Mouse (Mus musculus) liver, postnatal 0 days (tissue): ENCODE measurements around the gene Gabpb2. TPM values are rescaled to one million over a fixed set of nuclear protein-coding genes. Genes with fewer than 3 reads are reported as not detected.
A peak's percentile ranks its signal among the peaks of the same experiment; 100 is the strongest.

ENCODE experiments used
- ATAC-seq: fragments of 200-750 bp; cut with Nextera tagmentation; 2 replicates; pipeline ENCODE4 v1.8.0; 2017; ENCODE audit warnings: mild to moderate bottlenecking, moderate library complexity
- DNase-seq: peaks from one replicate; pipeline ENCODE4 v3.0.0-alpha.2; 2016
- H3K27ac ChIP-seq: fragments of 300-500 bp; sonication (generic); 2 replicates; pipeline ENCODE4 v1.5.1; 2014; ENCODE audit warnings: antibody characterized with exemption, moderate library complexity, mild to moderate bottlenecking, low read depth
- H3K27me3 ChIP-seq: fragments of 300-500 bp; sonication (generic); 2 replicates; pipeline ENCODE4 v1.6.1; 2014; ENCODE audit warnings: low read length, control low read depth, mixed read lengths; ENCODE audit not compliant: insufficient read depth
- H3K36me3 ChIP-seq: fragments of 300-500 bp; sonication (generic); replicated peaks from 2 replicates; pipeline ENCODE4 v1.6.1; 2014; ENCODE audit warnings: mild to moderate bottlenecking, control low read depth, low read length, moderate library complexity, mixed read lengths; ENCODE audit not compliant: insufficient read depth
- H3K4me1 ChIP-seq: fragments of 300-500 bp; sonication (generic); 2 replicates; pipeline ENCODE4 v1.6.1; 2014; ENCODE audit warnings: antibody characterized with exemption, mild to moderate bottlenecking, control low read depth; ENCODE audit not compliant: insufficient read depth
- H3K4me2 ChIP-seq: fragments of 300-500 bp; sonication (generic); 2 replicates; pipeline ENCODE4 v1.6.1; 2014; ENCODE audit warnings: low read depth, mild to moderate bottlenecking, low read length, moderate library complexity, mixed read lengths
- H3K4me3 ChIP-seq: fragments of 300-500 bp; sonication (generic); 2 replicates; pipeline ENCODE4 v1.5.1; 2014; ENCODE audit warnings: low read depth, low read length
- H3K9ac ChIP-seq: fragments of 300-500 bp; sonication (generic); replicated peaks from 2 replicates; pipeline ENCODE4 v1.6.1; 2014; ENCODE audit warnings: mild to moderate bottlenecking, moderate library complexity
- H3K9me3 ChIP-seq: fragments of 300-500 bp; sonication (generic); 2 replicates; pipeline ENCODE4 v1.6.1; 2016; ENCODE audit warnings: mild to moderate bottlenecking, control low read depth, low read length, mixed read lengths
- CTCF ChIP-seq: sonication (generic); IDR thresholded peaks from 2 replicates; pipeline ENCODE4 v1.5.1; 2016; ENCODE audit warnings: antibody characterized with exemption, low read depth
- EP300 ChIP-seq: IDR thresholded peaks from 2 replicates; pipeline ENCODE4 v1.6.1; 2016; ENCODE audit warnings: antibody characterized with exemption, low read depth, mild to moderate bottlenecking
- WGBS: fragments of 180-500 bp; shearing (Covaris S2); extraction: QIAGEN DNeasy Blood & Tissue Kit; methylation state at CpG from one replicate; pipeline ENCODE4 v1.1.7; 2014; ENCODE audit not compliant: insufficient replicate concordance; 5-methylcytosine and 5-hydroxymethylcytosine counted together
- polyA plus RNA-seq: library from polyadenylated mRNA; unstranded; fragments of >200 nt; fragmentation: Nextera tagmentation; extraction: Ambion mirVana; gene quantifications from 2 replicates; pipeline ENCODE4 v1.2.1, GENCODE M21; 2015

Gabpb2 gene
- polyA plus RNA-seq, 1 experiment from 2014 or later, result 3.9 TPM

- no peak overlapping the region for H3K27ac ChIP-seq
- H3K4me1 ChIP-seq, result peaks cover 8% of the 10 kb centered on the region; the same call in 1 of the 2 replicates
- TF ChIP-seq EP300 (no peak), CTCF (no peak)
- no peaks in the 10 kb centered on the region for H3K9me3 ChIP-seq
- ATAC-seq (no peak), DNase-seq (no peak)
- no peak overlapping the region for H3K9ac ChIP-seq
- H3K4me2 ChIP-seq, result no peak overlapping the region
- no peak overlapping the region for H3K4me3 ChIP-seq
- H3K27me3 ChIP-seq, result peaks cover 32% of the 10 kb centered on the region
- WGBS, result 74% methylated on average over 5 of the region's 5 CpGs
- no peaks in the 10 kb centered on the region for H3K36me3 ChIP-seq
These were observed 53.5 kb downstream of the Gabpb2 start for GRCm38 (mm10) chr3:95164256-95164550.

DNA sequence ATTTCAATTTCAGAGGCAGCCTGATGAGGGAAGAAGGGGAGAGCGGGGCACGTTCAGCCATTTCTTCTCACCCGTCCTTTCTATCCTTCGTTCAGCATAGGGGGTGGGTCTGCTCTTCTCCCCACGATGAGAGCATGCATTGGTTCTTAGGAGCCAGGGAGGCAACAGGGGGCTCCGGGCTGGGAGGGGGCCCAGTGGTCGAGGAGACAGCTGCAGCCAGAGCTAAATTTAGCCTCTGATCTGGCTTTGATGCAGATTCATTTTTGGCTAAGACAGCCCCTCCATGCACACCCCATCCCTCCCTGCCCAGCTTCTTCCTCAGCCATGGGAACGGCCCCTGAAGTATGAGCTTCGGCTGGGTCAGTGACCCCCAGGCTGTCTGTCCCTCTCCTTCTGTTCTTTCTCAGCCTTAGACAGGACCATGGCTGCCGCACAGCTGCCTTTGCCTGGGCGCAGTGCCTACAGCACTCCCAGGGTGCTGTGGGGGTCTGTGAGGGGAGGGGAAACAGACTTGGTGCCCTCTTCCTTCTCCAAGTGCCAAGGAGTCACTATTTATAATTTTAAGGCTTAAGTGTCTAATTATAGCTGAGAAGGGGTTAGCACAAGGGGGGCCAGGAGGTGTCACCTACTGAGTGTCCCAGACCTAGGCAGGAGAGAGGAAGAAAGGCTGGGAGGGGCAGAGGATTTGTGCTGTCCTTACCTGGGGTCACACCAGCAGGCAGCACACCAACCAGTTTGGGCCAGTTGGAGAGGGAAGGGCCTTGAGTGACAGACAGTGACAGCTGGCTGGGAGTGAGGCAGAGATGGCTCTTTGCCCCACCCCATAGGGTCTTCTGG lies 54.1 kb downstream of the Gabpb2 start:
- WGBS, result 75% methylated on average over 11 of the region's 11 CpGs
- no peak overlapping the region for H3K4me3 ChIP-seq
- peaks cover 32% of the 10 kb centered on the region for H3K27me3 ChIP-seq
- TF ChIP-seq EP300 (no peak), CTCF (no peak)
- no peak overlapping the region for H3K27ac ChIP-seq
- no peaks in the 10 kb centered on the region for H3K36me3 ChIP-seq
- DNase-seq, result no peak
- peaks cover 8% of the 10 kb centered on the region; the same call in 1 of the 2 replicates for H3K4me1 ChIP-seq
- no peak for ATAC-seq
- H3K4me2 ChIP-seq, result peak overlapping the region; percentile 18; the same call in 1 of the 2 replicates
- H3K9me3 ChIP-seq, result no peaks in the 10 kb centered on the region
- H3K9ac ChIP-seq, result no peak overlapping the region

DNA sequence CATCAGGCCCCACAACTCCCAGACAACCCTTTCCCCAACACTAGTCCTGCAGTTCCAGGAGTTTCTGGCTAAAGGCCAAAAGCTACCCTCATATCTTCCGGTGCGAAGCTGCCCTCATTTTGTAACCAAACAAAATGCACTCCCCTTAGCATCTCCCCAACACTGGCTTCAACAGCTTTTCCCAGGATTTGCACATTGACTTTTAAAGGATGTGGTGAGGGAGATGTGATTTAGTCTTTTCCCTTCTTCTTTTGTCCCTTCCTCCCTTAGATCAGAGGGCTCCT lies 55.4 kb downstream of the Gabpb2 start:
- no peak overlapping the region for H3K4me2 ChIP-seq
- no peaks in the 10 kb centered on the region for H3K36me3 ChIP-seq
- H3K9me3 ChIP-seq, result no peaks in the 10 kb centered on the region
- DNase-seq, result no peak
- 59% methylated on average over 2 of the region's 2 CpGs for WGBS
- H3K4me1 ChIP-seq, result peaks cover 8% of the 10 kb centered on the region; the same call in 1 of the 2 replicates
- H3K27me3 ChIP-seq, result peaks cover 32% of the 10 kb centered on the region
- H3K27ac ChIP-seq, result no peak overlapping the region
- no peak overlapping the region for H3K4me3 ChIP-seq
- ATAC-seq, result no peak
- TF ChIP-seq CTCF, result no peak
- no peak for TF ChIP-seq EP300
- no peak overlapping the region for H3K9ac ChIP-seq

DNA sequence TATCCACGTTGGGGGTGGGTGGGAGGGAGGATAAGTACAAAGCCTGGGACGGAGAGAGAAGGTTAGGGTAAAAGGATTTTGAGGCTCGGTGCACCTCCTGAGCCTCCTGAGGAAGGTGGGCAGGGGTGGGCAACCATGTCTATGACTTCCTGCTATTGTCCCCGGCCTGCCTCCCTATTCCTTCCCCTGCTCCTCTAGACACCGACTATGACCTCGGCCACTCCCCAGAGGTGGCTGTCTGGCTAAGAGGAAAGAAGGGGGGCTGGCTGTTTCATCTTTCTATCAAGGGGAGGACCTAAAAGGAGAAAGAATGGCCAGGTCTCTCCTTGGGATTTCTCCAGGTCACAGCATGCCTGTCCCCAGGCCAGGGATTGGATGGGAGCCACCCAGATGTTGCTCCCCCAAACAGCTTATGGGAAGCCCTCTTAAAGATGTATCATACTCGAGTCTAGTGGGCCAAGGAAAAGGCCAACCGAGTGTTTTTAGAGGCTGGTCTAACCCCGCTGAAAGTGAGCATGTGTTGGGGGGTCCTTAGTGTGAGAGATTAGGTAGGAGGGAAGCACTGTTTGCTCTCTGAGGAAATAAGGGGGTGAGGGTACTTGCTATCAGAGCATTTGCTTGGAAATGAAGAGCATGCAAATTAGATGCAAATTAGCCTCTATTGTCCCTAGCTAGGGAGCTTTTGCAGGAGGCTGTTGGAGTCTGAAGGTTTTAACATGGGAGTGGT lies 55.9 kb downstream of the Gabpb2 start:
- WGBS, result 19% methylated on average over 9 of the region's 9 CpGs
- peak overlapping the region; percentile 63; the same call in 1 of the 2 replicates for H3K4me3 ChIP-seq
- TF ChIP-seq EP300 (no peak), CTCF (no peak)
- no peak overlapping the region; the same call in 1 of the 2 replicates for H3K9ac ChIP-seq
- DNase-seq (no peak), ATAC-seq (no peak)
- H3K9me3 ChIP-seq, result no peaks in the 10 kb centered on the region
- H3K36me3 ChIP-seq, result no peaks in the 10 kb centered on the region
- H3K27me3 ChIP-seq, result peaks cover 32% of the 10 kb centered on the region
- peaks cover 8% of the 10 kb centered on the region; the same call in 1 of the 2 replicates for H3K4me1 ChIP-seq
- 0 out of 2 replicates have a peak overlapping the region, but pooled peaks have one; percentile 98 for H3K4me2 ChIP-seq
- no peak overlapping the region for H3K27ac ChIP-seq

DNA sequence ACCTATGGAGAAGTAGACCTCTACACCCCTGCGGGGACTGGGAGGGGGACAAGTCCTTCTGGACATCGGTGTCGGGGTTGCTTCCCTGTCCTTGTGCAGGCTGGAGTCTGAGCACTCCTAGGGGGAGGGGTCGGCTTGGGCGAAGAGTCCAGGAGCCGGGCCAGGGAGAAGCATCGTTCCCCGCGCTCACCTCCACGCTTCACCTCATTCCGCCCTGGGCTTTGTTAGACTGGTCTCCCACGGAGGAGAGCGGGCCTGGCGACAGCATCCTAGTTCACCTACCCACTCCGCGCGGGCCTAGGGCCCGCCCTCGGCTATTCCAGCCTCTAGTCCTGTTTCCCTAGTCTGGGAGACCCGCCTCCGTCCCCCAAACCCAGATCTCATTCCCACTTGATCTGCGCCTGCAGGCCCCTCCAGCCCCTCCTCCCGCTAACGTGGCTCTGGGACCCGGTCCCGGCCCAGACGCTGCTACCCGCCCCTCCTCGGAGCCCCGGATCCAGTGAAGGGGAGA lies 56.6 kb downstream of the Gabpb2 start:
- peaks cover 32% of the 10 kb centered on the region for H3K27me3 ChIP-seq
- no peak overlapping the region for H3K27ac ChIP-seq
- ATAC-seq, result no peak
- peak overlapping the region; percentile 63 for H3K4me3 ChIP-seq
- WGBS, result 4% methylated on average over 29 of the region's 30 CpGs
- no peaks in the 10 kb centered on the region for H3K9me3 ChIP-seq
- H3K36me3 ChIP-seq, result no peaks in the 10 kb centered on the region
- TF ChIP-seq EP300, result no peak
- TF ChIP-seq CTCF, result no peak
- peak overlapping the region; percentile 98 for H3K4me2 ChIP-seq
- DNase-seq, result no peak
- no peak overlapping the region; the same call in 1 of the 2 replicates for H3K9ac ChIP-seq
- peaks cover 8% of the 10 kb centered on the region; the same call in 1 of the 2 replicates for H3K4me1 ChIP-seq
